Mouse (Mus musculus): Measurements from ENCODE around the gene Lbhd1.

Gene Lbhd1

DNA sequence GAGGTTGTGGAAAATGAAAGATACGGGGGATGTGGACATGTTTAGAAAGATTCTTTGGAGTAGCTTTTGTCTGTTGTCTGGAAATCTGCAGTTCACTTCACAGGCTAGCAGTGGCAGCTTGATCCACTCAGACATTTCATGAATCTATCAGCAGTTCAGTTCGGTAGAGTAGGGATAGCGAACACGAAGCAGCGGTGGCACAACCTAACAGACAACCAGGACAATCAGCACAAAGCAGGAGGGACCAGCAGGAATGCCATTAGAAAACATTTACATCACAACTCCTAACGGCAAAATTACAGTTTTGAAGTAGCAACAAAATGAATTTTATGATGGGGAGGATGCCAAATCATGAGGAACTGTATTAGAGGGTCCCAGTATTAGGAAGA lies 36.1 kb downstream of the Lbhd1 start:
- DNase-seq: no peak

DNA sequence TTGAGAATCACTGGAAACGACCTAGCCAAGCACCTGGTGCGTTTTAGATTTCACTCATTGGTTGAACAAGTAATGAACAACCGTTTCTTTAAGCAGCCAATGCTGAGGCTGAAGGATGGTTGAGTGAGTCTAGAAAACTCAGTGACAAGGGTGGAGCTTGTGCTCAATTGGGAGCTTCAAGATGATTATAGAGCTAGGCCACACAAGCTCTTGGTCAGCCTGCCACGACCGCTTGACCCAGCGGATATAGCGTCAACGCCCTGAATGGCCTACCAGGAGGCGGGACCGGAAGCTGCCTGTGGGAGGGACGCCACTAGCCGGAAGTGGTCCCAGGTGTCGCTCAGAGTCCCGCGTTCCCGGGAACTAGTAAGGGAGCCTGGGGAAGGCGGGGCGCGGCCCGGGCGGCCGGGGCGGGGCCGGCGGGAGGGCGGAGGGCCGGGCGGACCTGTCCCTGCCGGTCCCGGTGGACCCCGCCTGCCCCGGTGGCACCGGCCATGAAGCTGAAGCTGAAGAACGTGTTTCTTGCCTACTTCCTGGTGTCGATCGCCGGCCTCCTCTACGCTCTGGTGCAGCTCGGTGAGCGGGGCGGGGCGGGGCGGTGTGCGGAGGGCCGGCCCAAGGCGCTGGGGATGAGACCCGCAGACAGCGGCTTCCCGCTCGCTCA lies 36.7 kb downstream of the Lbhd1 start, which contains the start of gene B3gat3:
B3gat3 (plus strand) TSS at position 302 of the 664 bp plus-strand sequence.
- peak; percentile 96 to 97 for DNase-seq

DNA sequence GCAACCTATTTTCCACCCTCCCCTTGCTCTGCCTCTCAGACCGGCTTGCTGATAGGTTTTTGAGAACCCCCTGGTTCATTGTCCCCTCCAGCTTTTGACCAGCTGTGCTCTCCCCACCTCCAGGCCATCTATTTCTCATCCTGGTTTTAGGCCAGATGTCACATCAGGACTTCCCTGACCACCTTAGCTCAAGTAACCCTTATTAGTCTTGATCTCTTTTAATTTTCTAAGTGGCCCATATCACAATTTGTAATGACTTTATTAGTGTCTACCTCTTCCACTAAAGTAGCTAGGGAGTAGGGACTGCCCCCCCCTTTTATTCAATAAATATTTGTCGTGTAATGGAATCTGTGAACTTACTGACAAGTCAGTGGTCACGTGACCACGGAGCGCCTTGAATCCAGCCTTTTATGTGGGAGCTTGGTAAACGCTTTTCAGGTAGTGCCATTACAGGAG lies 37.3 kb downstream of the Lbhd1 start:
- no peak for DNase-seq

DNA sequence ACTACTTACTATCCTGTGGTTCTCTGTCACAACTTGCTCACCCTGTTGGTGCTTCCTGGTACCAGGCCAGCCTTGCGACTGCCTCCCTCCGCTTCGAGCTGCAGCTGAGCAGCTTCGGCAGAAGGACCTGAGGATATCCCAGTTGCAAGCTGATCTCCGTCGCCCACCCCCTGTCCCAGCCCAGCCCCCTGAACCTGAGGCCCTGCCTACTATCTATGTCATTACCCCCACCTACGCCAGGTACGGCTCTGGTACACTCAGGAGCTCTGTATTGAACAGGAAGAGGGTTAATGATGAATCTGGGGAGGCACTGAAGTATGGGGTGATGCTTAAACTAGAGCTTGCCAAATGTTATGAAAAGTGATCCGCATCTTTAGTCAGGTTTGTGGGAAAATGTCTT lies 38.2 kb downstream of the Lbhd1 start:
- no peak for DNase-seq

DNA sequence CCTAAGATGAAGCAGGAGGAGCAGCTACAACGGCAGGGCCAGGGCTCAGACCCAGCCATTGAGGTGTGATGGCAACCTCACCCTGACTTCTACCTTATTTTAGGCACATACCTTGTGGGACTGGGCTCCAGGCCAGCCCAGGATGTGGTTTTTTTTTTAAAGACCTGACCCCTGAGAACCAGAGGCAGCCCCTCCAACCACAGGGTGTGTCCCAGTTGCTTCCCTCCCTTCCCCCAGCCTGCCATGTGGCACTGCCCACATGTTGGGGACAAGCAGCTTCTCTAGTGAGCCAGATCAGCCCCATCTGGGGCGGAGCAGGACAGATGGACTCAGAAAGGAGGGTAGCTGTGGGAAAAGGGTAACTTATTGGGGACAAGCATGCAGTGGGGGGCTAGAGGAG lies 43.2 kb downstream of the Lbhd1 start:
- no peak for DNase-seq

DNA sequence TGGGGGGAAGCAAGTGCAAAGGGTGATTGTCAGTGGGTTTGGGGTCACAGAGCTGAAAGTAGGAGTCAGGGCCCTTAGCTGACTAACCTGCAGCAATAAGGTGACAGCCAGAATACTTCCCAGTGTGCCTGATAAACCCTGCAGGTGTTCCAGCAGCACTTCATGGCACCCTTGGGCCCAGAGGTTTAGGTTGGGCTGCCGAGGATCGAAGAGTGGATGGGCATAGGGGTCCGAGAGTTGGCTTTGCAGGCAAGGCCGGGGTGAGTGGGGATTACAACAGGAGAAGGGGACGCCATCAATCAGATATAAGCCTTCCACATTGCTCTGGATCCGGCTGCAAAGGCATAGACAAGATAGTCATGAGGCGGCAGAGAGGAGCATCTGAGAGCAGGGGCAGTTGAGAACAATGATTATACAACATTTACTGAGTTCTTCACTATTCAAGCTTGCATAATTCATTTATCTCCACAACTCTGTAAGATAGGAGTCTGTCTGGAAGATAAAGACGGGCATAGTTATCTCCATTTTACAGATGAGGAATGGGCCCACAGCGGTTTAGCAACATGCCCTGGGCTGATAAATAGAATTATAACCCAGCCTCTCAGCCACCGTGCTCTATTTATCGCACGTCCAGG lies 44.5 kb downstream of the Lbhd1 start:
- no peak for DNase-seq

DNA sequence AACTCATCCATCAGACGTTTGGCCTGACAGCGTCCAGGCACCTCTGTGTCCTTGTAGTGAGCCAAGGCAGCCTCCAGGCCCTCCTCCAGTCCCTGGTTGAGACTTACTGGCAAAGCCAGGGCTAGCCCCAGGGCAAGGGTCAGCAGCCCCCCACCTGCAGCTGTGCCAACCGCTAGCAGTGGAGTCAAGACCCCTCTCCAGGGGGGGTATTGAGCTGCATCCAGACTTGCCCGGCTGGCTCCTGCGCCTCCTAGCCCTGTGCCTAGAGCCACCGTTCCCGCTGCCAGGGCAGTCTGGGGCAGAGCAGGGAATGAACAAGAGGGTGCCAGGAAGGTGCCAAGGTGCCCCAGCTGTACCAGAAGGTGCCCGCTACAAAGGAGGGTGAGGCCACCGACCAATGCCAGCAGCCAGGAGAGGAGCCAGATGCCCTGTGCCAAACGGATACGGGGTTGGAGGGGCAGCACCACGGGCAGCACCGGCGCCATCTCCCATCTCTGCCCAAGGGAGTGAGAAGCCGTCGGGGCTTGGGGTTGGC lies 45.2 kb downstream of the Lbhd1 start:
- DNase-seq: no peak

DNA sequence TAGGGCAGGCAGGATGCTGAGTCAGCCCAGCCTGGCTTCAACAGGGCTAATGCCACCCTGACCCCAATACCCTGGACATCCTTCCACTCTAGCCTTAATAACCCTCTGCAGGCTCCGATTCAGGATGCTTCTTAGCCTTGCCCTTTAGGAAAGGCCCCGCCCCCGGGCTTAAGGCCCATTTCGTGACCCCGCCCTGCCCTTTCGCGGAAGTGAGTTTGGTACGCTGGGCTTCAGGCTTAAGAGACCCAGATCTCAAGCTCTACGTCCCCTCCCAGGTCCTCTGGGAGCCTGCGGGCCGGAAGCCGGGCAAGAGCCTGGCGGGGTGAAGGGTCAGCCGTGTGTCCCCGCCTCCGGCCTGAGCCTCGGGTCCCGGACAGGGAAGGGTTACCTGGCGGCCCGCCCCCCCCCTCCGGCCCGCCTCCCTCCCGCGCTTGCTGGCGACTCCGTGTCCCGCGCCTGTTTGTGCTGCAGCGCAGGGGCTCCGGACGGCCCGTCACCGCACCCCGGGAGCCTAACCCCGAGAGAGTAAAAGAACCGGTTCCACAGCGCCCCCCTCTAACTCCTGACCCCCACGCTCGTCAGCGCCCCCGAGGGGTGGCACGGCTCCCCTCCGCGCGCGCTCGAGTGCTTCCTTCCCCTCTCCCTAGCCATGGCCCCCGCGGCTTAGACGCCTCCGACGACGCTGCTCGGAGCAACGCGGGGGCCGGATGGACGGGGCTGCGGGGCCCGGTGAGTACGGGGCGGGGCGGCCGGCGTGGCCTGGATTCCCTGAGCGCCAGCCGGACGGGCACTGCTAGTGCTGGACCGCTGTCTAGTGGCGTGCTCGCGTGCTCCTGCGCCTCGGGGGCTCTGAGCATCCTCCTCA lies 45.9 kb downstream of the Lbhd1 start, which contains the start of the genes Rom1 and Eml3:
Rom1 (minus strand) TSS at position 133 of the 865 bp plus-strand sequence.
Eml3 (plus strand) TSS at position 329 of the 865 bp plus-strand sequence.
- DNase-seq: peak; percentile 91 to 94

DNA sequence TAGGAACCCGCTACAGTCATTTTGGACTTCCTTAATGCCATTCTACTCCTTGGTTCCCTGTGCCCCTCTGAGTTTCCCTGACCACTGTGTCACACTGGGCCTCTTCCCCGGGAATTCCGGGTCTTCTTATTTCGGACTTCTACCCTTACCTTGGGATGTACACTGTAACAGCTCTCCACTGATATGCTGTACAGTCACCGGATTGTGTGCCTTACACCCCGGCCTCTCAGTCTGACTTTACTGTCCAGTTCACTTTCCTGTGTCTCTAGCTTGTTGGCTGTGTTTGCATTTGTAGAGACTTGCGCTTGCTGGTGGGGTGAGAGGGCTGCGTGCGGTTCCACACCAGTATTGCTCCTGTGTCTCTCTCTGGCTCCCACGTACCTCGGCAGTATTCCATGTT lies 46.6 kb downstream of the Lbhd1 start:
- no peak for DNase-seq

DNA sequence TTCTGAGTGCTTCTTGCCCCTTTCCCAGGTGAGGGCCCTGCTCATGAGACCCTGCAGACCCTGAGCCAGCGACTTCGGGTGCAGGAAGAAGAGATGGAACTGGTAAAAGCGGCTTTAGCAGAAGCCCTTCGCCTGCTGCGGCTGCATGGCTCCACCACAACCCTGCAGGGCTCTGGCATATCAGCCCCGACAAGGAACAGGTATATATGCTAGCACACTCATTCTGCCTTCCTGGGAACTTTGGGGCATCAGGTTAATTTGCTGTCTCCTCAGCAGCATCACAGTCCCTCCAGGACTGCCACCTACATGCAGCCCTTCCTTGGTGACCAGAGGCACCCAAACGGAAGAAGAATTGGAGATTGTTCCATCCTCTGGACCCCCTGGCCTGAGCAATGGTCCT lies 47.2 kb downstream of the Lbhd1 start:
- DNase-seq: no peak

DNA sequence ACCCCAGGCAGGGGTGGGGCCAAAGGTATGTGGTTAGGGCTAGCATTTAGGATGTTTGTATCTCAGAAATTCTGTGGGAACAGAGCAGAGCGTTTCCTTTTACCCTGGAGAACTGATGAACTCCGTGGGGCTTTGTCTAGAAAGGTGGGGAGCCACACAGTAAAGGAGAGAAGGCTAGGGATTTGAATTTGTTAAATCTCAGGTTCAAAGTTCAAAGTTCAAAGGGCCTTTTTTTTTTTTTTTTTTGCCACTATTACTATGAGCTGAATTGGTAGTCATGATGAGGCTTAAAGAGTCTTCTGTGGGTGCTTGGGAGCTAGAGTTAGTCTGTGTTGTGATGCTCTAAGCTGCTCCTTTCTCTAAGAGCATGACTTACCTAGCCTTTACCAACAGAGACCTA lies 53.2 kb downstream of the Lbhd1 start:
- no peak for DNase-seq

DNA sequence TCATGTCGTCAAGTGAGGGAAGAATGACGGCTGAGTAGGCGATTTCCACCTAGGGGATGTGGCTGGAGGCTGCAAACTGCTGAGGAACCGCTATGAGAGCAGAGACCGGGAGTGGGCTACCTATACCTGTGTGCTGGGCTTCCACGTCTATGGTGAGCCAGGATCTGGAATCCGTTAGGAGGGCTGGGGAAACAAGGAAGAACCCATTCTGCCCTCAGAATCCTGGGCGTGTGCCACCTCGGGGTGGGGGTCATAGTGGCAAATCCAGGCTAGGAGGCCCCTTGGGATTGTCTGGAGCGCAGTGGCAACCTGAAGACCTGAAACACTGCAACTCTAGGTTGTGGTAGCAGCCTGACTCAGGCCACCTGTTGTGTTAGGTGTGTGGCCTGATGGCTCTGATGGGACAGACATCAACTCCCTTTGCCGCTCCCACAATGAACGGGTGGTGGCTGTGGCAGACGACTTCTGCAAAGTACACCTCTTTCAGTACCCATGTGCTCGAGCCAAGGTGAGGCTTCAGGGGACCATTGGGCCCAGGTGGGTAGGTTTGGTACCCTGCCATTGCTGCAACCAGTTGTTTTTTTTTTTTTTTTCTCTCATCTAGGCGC lies 57.1 kb downstream of the Lbhd1 start:
- DNase-seq: no peak

DNA sequence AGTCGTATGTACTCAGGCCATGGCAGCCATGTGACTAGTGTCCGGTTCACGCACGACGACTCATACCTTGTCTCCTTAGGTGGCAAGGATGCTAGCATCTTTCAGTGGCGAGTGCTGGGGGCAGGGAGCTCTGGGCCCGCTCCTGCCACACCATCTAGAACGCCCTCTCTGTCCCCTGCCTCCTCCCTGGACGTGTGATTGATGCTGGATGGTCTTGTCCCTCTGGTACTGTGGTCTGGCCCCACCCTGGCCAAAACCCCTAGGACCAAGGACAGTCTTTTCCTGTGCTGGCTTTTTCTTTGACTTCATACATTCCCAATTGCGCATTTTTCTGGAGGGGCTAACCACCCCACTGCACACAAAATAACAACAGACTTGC lies 57.6 kb downstream of the Lbhd1 start:
- DNase-seq: no peak

DNA sequence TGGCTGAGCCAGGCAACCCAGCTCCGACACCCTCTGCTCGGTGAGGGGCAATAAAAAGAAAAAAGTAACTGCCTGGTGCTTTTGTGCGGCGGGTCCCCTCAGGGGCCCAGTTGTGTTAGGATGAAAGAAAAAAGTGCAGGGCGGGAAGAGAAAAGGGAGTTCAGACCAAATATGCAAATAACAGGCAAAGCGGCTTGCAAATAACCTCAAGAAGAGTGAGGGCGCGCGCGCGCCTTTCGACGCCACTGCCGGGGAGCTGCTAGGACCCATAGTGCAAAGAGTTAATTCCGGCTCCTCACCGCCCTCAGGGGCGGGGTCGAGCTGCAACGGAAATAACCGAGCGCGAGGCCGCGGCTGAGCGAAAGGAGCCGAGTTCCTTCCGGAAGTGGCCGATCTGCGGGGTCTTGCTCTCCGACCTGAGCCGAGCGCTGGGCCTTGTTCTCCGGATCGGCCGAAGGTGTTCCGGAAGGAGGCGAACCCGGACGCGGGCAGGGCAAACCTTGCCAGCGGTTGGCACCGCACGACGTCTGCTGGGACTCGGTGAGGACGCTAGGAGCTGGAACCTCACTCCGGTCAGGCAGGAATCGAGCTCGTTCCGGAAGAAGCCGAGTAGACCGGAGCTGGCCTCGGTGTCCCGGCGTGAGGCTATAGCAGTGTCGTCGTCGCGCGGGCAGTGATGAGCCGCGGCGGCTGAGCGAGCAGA lies 58.1 kb downstream of the Lbhd1 start, which contains the start of gene Mta2:
Mta2 (plus strand) TSS at position 361 of the 703 bp plus-strand sequence.
- DNase-seq: peak; percentile 95 to 96
